Mouse (Mus musculus) G1E (cell line): Measurements from ENCODE around the gene Gm11985. TPM values are rescaled to one million over a fixed set of nuclear protein-coding genes. Genes with fewer than 3 reads are reported as not detected.

Source experiments
- ATAC-seq: 2 replicates; pipeline ENCODE4 v1.8.0; 2016; ENCODE audit warnings: mild to moderate bottlenecking; ENCODE audit not compliant: insufficient number of reproducible peaks, poor library complexity, low FRiP score, severe bottlenecking; ENCODE audit errors: extremely low read depth
- DNase-seq: peaks from one replicate; pipeline ENCODE4 v3.0.0; 2012; ENCODE audit warnings: low spot score
- H3K27me3 ChIP-seq: 2 replicates; pipeline ENCODE4 v1.6.1; 2012; ENCODE audit warnings: mild to moderate bottlenecking, low read length, inconsistent platforms; ENCODE audit not compliant: insufficient read depth
- H3K36me3 ChIP-seq: replicated peaks from 2 replicates; pipeline ENCODE3; 2012; ENCODE audit warnings: mild to moderate bottlenecking, inconsistent platforms
- H3K4me1 ChIP-seq: 2 replicates; pipeline ENCODE4 v1.6.1; 2012; ENCODE audit warnings: low read depth, low read length, inconsistent platforms, mixed read lengths; ENCODE audit not compliant: insufficient read depth
- H3K4me3 ChIP-seq: 2 replicates; pipeline ENCODE4 v1.5.1; 2012; ENCODE audit warnings: low read depth, mild to moderate bottlenecking, inconsistent platforms, low read length, moderate library complexity, mixed read lengths
- H3K9me3 ChIP-seq: replicated peaks from 2 replicates; pipeline ENCODE4 v1.6.1; 2012; ENCODE audit warnings: inconsistent platforms
- CTCF ChIP-seq: IDR thresholded peaks from 2 replicates; pipeline ENCODE4 v1.5.1; 2012; ENCODE audit warnings: low read depth, low read length, inconsistent platforms, mixed read lengths
- GATA1 ChIP-seq: IDR thresholded peaks from 2 replicates; pipeline ENCODE4 v1.6.1; 2012; ENCODE audit warnings: borderline replicate concordance, low read length, inconsistent platforms, mixed read lengths
- GATA2 ChIP-seq: IDR thresholded peaks from 2 replicates; pipeline ENCODE4 v1.6.1; 2012; ENCODE audit warnings: low read depth, low read length, inconsistent platforms, borderline replicate concordance
- POLR2AphosphoS5 ChIP-seq: IDR thresholded peaks from 2 replicates; pipeline ENCODE4 v1.6.1; 2012; ENCODE audit warnings: low read depth, low read length, inconsistent platforms; ENCODE audit not compliant: insufficient replicate concordance
- TAL1 ChIP-seq: conservative IDR thresholded peaks from 2 replicates; pipeline ENCODE4 v1.6.1; 2012; ENCODE audit warnings: low read depth, low read length, inconsistent platforms, mixed read lengths
- polyA plus RNA-seq: library from polyadenylated mRNA; stranded (reverse); fragments of >175 nt; gene quantifications from 2 replicates; pipeline ENCODE4 v1.2.3, GENCODE M21; 2012
- total RNA-seq, 2 experiments: library from RNA; stranded (forward) in 1 of 2; stranded (reverse) in 1 of 2; fragments of 200-1000 nt in 1 of 2; fragments of >200 nt in 1 of 2; fragmentation: Nextera tagmentation in 1 of 2; gene quantifications; 2 replicates each; pipeline ENCODE4 v1.2.3; 2014 to 2017

Gm11985 gene
- not detected in 2 replicates for total RNA-seq (2014; fragmentation: Nextera tagmentation)
- total RNA-seq (2017) = 0.11 TPM in 1 of 2 replicates, not detected in the other
- polyA plus RNA-seq = not detected in 2 replicates

- TF ChIP-seq TAL1 = no peak
- no peak for TF ChIP-seq POLR2AphosphoS5
- TF ChIP-seq GATA1 = no peak
- TF ChIP-seq GATA2 = no peak
- TF ChIP-seq CTCF = no peak
- Histone ChIP-seq H3K27me3 (no peaks in the 10 kb centered on the region), H3K9me3 (peaks cover 18% of the 10 kb centered on the region), H3K36me3 (no peaks in the 10 kb centered on the region), H3K4me1 (no peaks in the 10 kb centered on the region), H3K4me3 (no peak within 1 kb of the TSS)
- ATAC-seq (no peak), DNase-seq (no peak)
Measured at GRCm38 (mm10) chr11:7188469-7188868, at the start of gene Gm11985. TSS of gene Gm11985 (minus strand) at chr11:7188569.

GRCm38 (mm10) chr11:7237712-7238111 is 49.3 kb upstream of the Gm11985 start:
- TF ChIP-seq CTCF (no peak), GATA2 (no peak)
- ATAC-seq (no peak), DNase-seq (no peak)
- H3K4me1 ChIP-seq = no peaks in the 10 kb centered on the region
- no peaks in the 10 kb centered on the region for H3K9me3 ChIP-seq
- H3K27me3 ChIP-seq = no peaks in the 10 kb centered on the region
- H3K36me3 ChIP-seq = no peaks in the 10 kb centered on the region
- H3K4me3 ChIP-seq = no peak overlapping the region

GRCm38 (mm10) chr11:7236751-7237150 is 48.4 kb upstream of the Gm11985 start:
- Histone ChIP-seq H3K9me3 (peaks cover 3% of the 10 kb centered on the region; the same call in 1 of the 2 replicates), H3K4me3 (no peak overlapping the region), H3K27me3 (no peaks in the 10 kb centered on the region), H3K36me3 (no peaks in the 10 kb centered on the region), H3K4me1 (no peaks in the 10 kb centered on the region)
- TF ChIP-seq POLR2AphosphoS5 (no peak), GATA1 (no peak), TAL1 (no peak), CTCF (no peak), GATA2 (no peak)
- no peak for ATAC-seq
- no peak for DNase-seq

GRCm38 (mm10) chr11:7234981-7235609 is 46.7 kb upstream of the Gm11985 start:
- TF ChIP-seq GATA2 = no peak
- TF ChIP-seq GATA1 = no peak
- TF ChIP-seq POLR2AphosphoS5 = no peak
- no peak for TF ChIP-seq TAL1
- no peak for TF ChIP-seq CTCF

GRCm38 (mm10) chr11:7234436-7234835 is 46.1 kb upstream of the Gm11985 start:
- Histone ChIP-seq H3K9me3 (peaks cover 3% of the 10 kb centered on the region; the same call in 1 of the 2 replicates), H3K36me3 (no peaks in the 10 kb centered on the region), H3K27me3 (no peaks in the 10 kb centered on the region), H3K4me3 (no peak overlapping the region), H3K4me1 (no peaks in the 10 kb centered on the region)
- no peak for DNase-seq
- no peak for ATAC-seq
- TF ChIP-seq TAL1 (no peak), CTCF (no peak), POLR2AphosphoS5 (no peak), GATA1 (no peak), GATA2 (no peak)

More at GRCm38 (mm10) chr11:7234981-7235609, 46.7 kb upstream of the Gm11985 start:
- ATAC-seq = no peak
- no peaks in the 10 kb centered on the region for H3K36me3 ChIP-seq
- peaks cover 3% of the 10 kb centered on the region; the same call in 1 of the 2 replicates for H3K9me3 ChIP-seq
- no peak overlapping the region for H3K4me3 ChIP-seq
- no peaks in the 10 kb centered on the region for H3K4me1 ChIP-seq
- no peaks in the 10 kb centered on the region for H3K27me3 ChIP-seq
- no peak for DNase-seq

- DNase-seq (no peak), ATAC-seq (no peak)
- Histone ChIP-seq H3K4me3 (no peak overlapping the region), H3K36me3 (no peaks in the 10 kb centered on the region), H3K4me1 (no peaks in the 10 kb centered on the region), H3K27me3 (no peaks in the 10 kb centered on the region), H3K9me3 (peaks cover 3% of the 10 kb centered on the region; the same call in 1 of the 2 replicates)
- TF ChIP-seq TAL1 = no peak
- TF ChIP-seq CTCF = no peak
- TF ChIP-seq GATA1 = no peak
Measured at GRCm38 (mm10) chr11:7233333-7233732, 45.0 kb upstream of the Gm11985 start.

- Histone ChIP-seq H3K4me1 (no peaks in the 10 kb centered on the region), H3K4me3 (no peak overlapping the region), H3K27me3 (no peaks in the 10 kb centered on the region), H3K9me3 (peaks cover 3% of the 10 kb centered on the region; the same call in 1 of the 2 replicates), H3K36me3 (no peaks in the 10 kb centered on the region)
- ATAC-seq (no peak), DNase-seq (no peak)
- TF ChIP-seq TAL1 = no peak
- TF ChIP-seq POLR2AphosphoS5 = no peak
- TF ChIP-seq CTCF = no peak
- no peak for TF ChIP-seq GATA2
Measured at GRCm38 (mm10) chr11:7231958-7232357, 43.6 kb upstream of the Gm11985 start.
